In genomic region chr13:34156133-34156839, GRCm38 (mm10) we compare ENCODE assay signal across 9 mouse cellular contexts. TPM values are rescaled to one million over a fixed set of nuclear protein-coding genes. Genes with fewer than 3 reads are reported as not detected.
DNase-seq lines count a peak whose midpoint lies in the region; ATAC-seq and TF ChIP-seq lines count a peak whose summit lies in the region.
"Had no signal": no experiment of that assay in that cellular context is flagged by ENCODE, and none has a peak within 500 bp of the region (broad histone marks: within the 10 kb centered on the region; RNA-seq: fewer than 3 reads in every experiment).

No protein-coding gene starts in this region.

- no peaks in the 10 kb centered on the region for H3K4me1 ChIP-seq in lung, embryonic 14.5 days (ENCODE audit: insufficient read depth)
- peaks cover 32% of the 10 kb centered on the region for H3K4me1 ChIP-seq in forebrain, embryonic 15.5 days
- peaks cover 13% of the 10 kb centered on the region for H3K4me1 ChIP-seq in midbrain, embryonic 16.5 days (ENCODE audit: control insufficient read depth, insufficient read depth, low read length)

- TF ChIP-seq CTCF in lung, embryonic 14.5 days (IDR thresholded peaks at IDR 0.05; ENCODE audit: low read depth): no peak

- H3K4me3 ChIP-seq in lung, embryonic 14.5 days (ENCODE audit: low read depth, low read length): no peak overlapping the region
- no peak overlapping the region for H3K4me3 ChIP-seq in forebrain, embryonic 15.5 days
- H3K4me3 ChIP-seq in midbrain, embryonic 16.5 days (ENCODE audit: low read depth, low read length): no peak overlapping the region

- H3K9ac ChIP-seq in lung, embryonic 14.5 days: no peak overlapping the region
- H3K9ac ChIP-seq in forebrain, embryonic 15.5 days (replicated peaks): no peak overlapping the region
- H3K9ac ChIP-seq in midbrain, embryonic 16.5 days (ENCODE audit: low read depth, low read length): no peak overlapping the region

- H3K27me3 ChIP-seq in lung, embryonic 14.5 days (ENCODE audit: insufficient read depth, low read length): no peaks in the 10 kb centered on the region
- H3K27me3 ChIP-seq in forebrain, embryonic 15.5 days: no peaks in the 10 kb centered on the region
- no peaks in the 10 kb centered on the region for H3K27me3 ChIP-seq in midbrain, embryonic 16.5 days (ENCODE audit: control insufficient read depth, insufficient read depth, low read depth, low read length)

- no peaks in the 10 kb centered on the region for H3K9me3 ChIP-seq in lung, embryonic 14.5 days (ENCODE audit: low read depth, low read length)
- H3K9me3 ChIP-seq in forebrain, embryonic 15.5 days: no peaks in the 10 kb centered on the region
- H3K9me3 ChIP-seq in midbrain, embryonic 16.5 days (replicated peaks; ENCODE audit: control insufficient read depth, low read length, poor library complexity, severe bottlenecking): no peaks in the 10 kb centered on the region

- peak; percentile 27 for DNase-seq in CD4-positive, CD25-positive, alpha-beta regulatory T cell, adult 2 months (ENCODE audit: low read depth, low spot score)
- DNase-seq in lung, embryonic 14.5 days: no peak
- no peak for DNase-seq in lung, postnatal 36 days
- DNase-seq in spleen, postnatal 4 days (ENCODE audit: low spot score in 2 of 2): no peak
- DNase-seq in thymus, postnatal 4 days: no peak
- DNase-seq: thymus, postnatal 14 days had no signal

- 44% methylated on average over 8 of the region's 8 CpGs for WGBS in lung, embryonic 14.5 days
- 48% methylated on average over 8 of the region's 8 CpGs for WGBS in forebrain, embryonic 15.5 days
- 58% methylated on average over 8 of the region's 8 CpGs for WGBS in midbrain, embryonic 16.5 days

- no peak overlapping the region for H3K4me2 ChIP-seq in lung, embryonic 14.5 days
- H3K4me2 ChIP-seq in forebrain, embryonic 15.5 days (replicated peaks): no peak overlapping the region
- H3K4me2 ChIP-seq in midbrain, embryonic 16.5 days (ENCODE audit: low read length): no peak overlapping the region

- no peaks in the 10 kb centered on the region for H3K36me3 ChIP-seq in lung, embryonic 14.5 days (ENCODE audit: insufficient read depth)
- no peaks in the 10 kb centered on the region for H3K36me3 ChIP-seq in forebrain, embryonic 15.5 days
- no peaks in the 10 kb centered on the region for H3K36me3 ChIP-seq in midbrain, embryonic 16.5 days (ENCODE audit: control insufficient read depth, insufficient read depth, low read length)

- ATAC-seq in CD4-positive, CD25-positive, alpha-beta regulatory T cell, adult 4 months: no peak
- peak; percentile 26; the same call in 1 of the 2 replicates for ATAC-seq in lung, embryonic 14.5 days (ENCODE audit: insufficient read depth)
- ATAC-seq in forebrain, embryonic 15.5 days (replicated peaks): peak; percentile 21; the same call in 1 of the 2 replicates
- no peak for ATAC-seq in midbrain, embryonic 16.5 days

- H3K27ac ChIP-seq in lung, embryonic 14.5 days (ENCODE audit: low read depth): no peak overlapping the region; the same call in 1 of the 2 replicates
- H3K27ac ChIP-seq in forebrain, embryonic 15.5 days (replicated peaks): peak overlapping the region; percentile 62
- peak overlapping the region; percentile 29; the same call in 1 of the 2 replicates for H3K27ac ChIP-seq in midbrain, embryonic 16.5 days (ENCODE audit: low read length)

RNA-seq across cellular contexts. Expression of gene Psmg4, which starts 6.5 kb away (rescaled TPM):
- 10 to 100 TPM; 36.0 to 41.4 TPM for polyA plus RNA-seq in CD4-positive, CD25-positive, alpha-beta regulatory T cell, adult 4 months (2017; shearing (Covaris generic))
- polyA plus RNA-seq in lung, embryonic 14.5 days (2014; fragmentation: Nextera tagmentation; extraction: Ambion mirVana): 73.7 and 78.0 TPM in 2 replicates
- 97.3 and 105 TPM in 2 replicates for polyA plus RNA-seq in forebrain, embryonic 15.5 days (2015; fragmentation: Nextera tagmentation; extraction: Ambion mirVana)
- polyA plus RNA-seq in midbrain, embryonic 16.5 days (2015; fragmentation: Nextera tagmentation; extraction: Ambion mirVana): 71.6 and 74.6 TPM in 2 replicates

RNA-seq across cellular contexts. Expression of gene Tubb2b, which starts 26.0 kb away (rescaled TPM):
- under 1 TPM; 0.59 to 0.72 TPM for polyA plus RNA-seq in CD4-positive, CD25-positive, alpha-beta regulatory T cell, adult 4 months (2017; shearing (Covaris generic))
- polyA plus RNA-seq in lung, embryonic 14.5 days (2014; fragmentation: Nextera tagmentation; extraction: Ambion mirVana): 13.3 and 15.9 TPM in 2 replicates
- polyA plus RNA-seq in forebrain, embryonic 15.5 days (2015; fragmentation: Nextera tagmentation; extraction: Ambion mirVana): 920 and 926 TPM in 2 replicates
- polyA plus RNA-seq in midbrain, embryonic 16.5 days (2015; fragmentation: Nextera tagmentation; extraction: Ambion mirVana): 1,230 and 1,315 TPM in 2 replicates

Comparison
In these comparisons a context has a peak if more than half of its experiments do, and no peak if none do; other contexts are left out.
1. ATAC-seq: peak in lung, embryonic 14.5 days (single experiment) and forebrain, embryonic 15.5 days (single experiment); none in CD4-positive, CD25-positive, alpha-beta regulatory T cell, adult 4 months (single experiment) and midbrain, embryonic 16.5 days (single experiment).
2. RNA of gene Tubb2b, which starts 26.0 kb away (polyA plus RNA-seq): 1,230 to 1,315 TPM in midbrain, embryonic 16.5 days and 920 to 926 TPM in forebrain, embryonic 15.5 days; 13.3 to 15.9 TPM in lung, embryonic 14.5 days and 0.59 to 0.72 TPM in CD4-positive, CD25-positive, alpha-beta regulatory T cell, adult 4 months; every median in the first group is over 10 times any median in the second.